Mouse (Mus musculus): ENCODE data around the gene Nprl3. TPM values are rescaled to one million over a fixed set of nuclear protein-coding genes. Genes with fewer than 3 reads are reported as not detected.

The Nprl3 gene
- 82.0 TPM for polyA plus RNA-seq (2017; shearing (Covaris generic))

DNA sequence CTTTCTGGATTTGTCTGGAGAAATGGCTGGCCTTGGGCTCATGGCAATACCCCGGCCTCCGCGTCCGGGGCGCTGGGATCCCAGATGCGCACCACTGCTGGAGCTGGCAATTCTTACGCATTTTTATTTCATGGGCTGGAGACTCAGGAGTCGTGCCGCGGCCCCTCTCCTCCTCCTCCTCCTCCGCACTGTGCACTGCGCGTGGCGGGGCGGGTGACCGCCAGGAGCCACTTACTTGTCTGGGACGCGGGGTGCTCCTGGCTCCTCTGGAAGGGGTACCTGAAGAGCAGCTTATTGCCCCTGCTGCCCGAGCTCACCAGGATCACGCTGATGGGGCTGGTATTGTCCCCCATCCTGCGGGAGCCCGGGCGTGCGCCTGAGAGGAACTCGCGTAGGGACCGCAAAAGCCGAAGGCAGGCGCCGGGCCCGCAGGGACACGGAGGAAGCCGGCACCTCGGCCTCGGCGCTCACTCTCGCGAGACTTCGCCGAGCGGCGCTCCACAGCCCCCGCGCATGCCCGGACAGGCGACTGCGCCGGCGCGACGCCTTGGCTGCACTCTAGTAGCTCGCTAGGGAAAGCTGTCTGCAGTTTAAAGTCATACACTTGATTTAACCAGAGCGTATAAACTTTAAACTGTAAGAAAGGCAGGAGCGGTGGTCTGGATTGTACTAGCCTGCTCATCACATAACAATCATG is at the start of gene Nprl3:
Nprl3 (minus strand) TSS at position 520 of the 697 bp plus-strand sequence.

DNA sequence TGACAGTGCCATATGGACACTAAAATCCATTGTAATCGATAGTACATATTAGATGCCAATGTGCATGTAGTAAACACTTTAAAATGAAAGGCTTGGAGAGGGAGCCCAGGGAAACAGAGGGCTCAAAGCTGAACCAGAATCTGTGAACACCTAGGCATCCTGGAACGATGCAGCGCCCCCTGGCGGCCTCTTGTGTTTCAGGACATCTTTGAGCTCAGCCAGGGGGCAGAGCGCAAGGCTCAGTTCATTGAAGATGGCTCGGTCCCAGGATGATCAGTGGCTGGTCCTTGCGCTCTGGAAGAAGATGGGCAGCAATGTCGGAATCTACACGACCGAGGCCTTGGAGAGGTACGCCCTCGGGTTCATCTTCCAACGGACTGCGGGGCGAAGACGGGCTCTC is 32.4 kb upstream of the Nprl3 start, which contains the start of gene Hbq1a:
Hbq1a (plus strand) TSS at position 205 of the 400 bp plus-strand sequence.

DNA sequence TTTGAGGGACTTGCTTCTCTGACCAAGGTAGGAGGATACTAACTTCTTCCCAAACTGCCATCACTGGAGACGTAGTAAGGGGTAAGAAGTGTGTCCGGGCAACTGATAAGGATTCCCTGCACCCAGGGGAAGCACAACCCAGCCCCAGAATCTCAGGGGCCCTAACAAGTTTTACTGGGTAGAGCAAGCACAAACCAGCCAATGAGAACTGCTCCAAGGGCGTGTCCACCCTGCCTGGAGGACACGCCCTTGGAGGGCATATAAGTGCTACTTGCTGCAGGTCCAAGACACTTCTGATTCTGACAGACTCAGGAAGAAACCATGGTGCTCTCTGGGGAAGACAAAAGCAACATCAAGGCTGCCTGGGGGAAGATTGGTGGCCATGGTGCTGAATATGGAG is 28.7 kb upstream of the Nprl3 start, which contains the start of gene Hba-a2:
Hba-a2 (plus strand) TSS at position 287 of the 400 bp plus-strand sequence.

DNA sequence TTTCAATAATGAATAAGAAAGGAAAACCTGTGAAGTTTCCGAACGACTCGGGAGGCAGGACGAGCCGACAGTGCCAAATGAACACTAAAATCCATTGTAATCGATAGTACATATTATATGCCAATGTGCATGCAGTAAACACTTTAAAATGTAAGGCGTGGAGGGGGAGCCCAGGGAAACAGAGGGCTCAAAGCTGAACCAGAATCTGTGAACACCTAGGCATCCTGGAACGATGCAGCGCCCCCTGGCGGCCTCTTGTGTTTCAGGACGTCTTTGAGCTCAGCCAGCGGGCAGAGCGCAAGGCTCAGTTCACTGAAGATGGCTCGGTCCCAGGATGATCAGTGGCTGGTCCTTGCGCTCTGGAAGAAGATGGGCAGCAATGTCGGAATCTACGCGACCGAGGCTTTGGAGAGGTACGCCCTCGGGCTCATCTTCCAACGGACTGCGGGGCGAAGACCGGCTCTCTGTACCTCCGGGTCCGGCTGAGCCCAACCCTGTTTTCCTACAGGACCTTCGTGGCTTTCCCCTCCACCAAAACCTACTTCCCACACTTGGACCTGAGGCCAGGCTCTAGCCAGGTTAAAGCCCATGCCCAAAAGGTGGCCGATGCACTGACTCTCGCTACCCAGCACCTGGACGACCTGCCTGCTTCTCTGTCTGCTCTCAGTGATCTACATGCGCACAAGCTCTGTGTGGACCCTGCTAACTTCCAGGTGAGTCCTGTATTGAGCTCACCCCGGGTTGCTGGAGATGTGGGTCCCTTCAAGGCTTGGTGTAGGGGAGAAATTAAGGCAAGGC is 19.4 kb upstream of the Nprl3 start, which contains the start of gene Hbq1b:
Hbq1b (plus strand) TSS at position 271 of the 798 bp plus-strand sequence.

DNA sequence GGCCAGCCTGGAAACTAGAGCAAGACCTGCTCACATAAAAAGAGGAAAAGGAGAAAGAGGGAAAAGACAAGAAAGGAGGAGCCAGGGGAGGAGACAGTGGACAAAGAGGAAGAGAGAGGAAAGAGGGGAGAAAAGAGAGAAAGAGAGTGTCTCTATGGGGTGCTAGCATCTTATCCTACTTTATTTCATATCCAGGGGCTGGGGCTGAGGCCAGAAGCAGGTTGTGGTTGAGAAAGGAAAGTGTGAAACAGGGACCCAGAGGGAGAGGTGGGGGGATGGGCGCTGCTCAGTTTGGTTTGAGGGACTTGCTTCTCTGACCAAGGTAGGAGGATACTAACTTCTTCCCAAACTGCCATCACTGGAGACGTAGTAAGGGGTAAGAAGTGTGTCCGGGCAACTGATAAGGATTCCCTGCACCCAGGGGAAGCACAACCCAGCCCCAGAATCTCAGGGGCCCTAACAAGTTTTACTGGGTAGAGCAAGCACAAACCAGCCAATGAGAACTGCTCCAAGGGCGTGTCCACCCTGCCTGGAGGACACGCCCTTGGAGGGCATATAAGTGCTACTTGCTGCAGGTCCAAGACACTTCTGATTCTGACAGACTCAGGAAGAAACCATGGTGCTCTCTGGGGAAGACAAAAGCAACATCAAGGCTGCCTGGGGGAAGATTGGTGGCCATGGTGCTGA is 15.7 kb upstream of the Nprl3 start, which contains the start of gene Hba-a1:
Hba-a1 (plus strand) TSS at position 421 of the 687 bp plus-strand sequence.

DNA sequence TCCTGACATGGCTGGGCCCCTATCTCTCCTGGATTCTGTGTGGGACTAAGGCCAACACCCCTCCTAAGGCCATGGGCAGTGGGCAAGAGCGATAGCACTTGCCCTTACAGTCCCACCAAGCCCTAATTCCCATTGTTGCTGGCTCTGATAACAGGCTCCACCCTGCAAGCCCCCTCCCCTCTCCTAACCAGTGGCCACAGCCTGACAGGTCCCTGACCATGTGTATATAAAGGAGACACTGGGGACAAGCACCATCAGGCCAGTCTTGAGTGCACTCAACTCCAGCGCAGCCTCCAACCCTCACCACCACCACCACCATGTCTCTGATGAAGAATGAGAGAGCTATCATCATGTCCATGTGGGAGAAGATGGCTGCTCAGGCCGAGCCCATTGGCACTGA is 8.8 kb upstream of the Nprl3 start, which contains the start of gene Hba-x:
Hba-x (plus strand) TSS at position 54 of the 400 bp plus-strand sequence.

DNA sequence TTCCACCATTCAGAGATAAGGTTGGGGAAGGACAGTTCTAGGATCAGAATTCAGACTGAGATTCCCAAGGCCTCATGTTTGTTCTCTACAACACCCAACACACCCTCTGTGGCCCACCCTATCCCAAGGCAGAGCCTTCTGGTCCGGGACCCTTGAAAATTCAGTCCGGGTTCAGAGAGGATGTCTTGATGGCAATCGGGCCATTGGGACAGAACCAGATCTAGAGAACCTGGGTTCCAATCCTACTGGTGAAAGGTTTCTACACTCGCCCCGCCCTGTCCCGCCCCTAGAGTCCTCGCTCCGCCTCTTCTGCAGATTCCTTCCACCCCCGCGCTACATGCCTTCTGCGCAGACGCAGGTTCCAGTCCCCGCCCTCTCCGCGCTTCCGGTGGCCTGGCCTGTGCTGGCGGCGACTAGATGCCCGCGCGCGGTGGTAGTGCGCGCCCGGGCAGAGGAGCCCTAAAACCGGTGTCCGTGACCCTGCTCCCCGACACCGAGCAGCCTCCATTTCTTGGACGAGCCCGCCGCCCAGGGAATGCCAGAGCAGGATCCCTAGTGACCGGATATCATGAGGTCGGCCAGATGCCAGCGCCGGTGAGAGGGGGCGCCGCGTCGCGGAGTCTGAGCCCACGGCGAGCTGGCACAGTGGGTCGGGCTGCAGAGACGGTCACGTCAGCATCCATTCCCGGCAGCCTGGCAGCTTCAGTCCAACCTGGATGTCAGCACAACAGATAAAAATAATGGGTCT is 41.2 kb downstream of the Nprl3 start, which contains the start of gene Mpg:
Mpg (plus strand) TSS at position 382 of the 748 bp plus-strand sequence.

DNA sequence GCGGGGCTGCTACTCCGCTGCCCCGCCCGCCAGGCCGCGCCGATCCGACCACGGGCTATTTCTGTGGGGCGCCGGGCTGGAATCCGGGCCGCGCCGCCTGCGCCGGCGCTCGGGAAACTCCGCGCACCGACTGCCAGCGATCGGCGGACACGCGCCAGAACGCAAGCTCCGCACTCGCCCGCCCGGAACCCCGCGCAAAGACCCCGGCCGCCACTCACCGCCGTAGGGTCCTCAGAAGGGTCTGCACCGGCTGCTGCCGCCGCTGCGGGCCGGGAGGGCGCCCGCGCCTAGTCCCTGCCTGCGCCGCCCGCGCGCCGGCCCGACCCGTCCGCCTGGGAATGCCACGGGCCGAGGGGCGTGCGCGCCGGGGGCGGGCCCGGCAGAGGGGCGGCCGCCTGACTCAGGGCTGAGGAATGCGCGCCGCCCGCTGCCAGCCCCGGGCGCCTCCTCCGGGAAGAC is 45.5 kb downstream of the Nprl3 start, which contains the start of gene Rhbdf1:
Rhbdf1 (minus strand) TSS at position 350 of the 459 bp plus-strand sequence.

DNA sequence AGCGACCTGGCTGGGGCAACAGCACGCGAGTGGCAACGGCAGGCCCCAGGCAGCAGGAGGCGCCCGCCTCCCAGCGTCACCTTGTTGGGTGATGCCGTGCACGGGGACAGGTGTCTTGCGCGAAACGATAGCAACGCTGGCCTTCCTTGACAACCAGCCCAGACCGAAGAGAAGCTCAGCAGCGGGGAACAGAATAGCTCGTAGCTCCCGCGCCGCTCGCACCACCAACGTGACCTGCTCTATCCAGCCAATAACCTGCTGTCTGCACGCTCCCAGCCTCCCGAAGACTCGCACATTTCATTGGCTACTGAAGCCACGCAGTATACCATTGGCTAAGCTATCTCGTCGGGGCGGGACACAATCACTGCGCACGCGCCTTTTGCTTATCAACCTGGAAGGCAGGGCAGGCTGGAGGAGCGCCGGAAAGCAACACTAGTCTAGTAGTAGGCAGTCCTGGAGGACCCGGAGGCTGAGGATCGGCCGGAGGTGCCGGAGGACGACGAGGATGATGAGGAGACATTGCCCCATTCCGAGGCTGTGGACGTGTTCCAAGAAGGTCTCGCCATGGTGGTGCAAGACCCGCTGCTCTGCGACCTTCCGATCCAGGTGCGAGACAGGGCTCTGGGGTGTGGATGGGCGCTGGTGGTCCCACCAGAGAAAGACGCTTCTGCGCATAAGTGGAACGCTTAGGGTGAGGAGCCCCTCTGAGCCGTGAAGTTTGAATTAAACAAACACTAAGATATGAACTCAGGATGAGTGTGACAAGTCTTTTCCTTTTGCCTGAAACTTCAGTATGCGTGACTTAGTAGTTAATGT is 62.2 kb downstream of the Nprl3 start, which contains the start of gene Snrnp25:
Snrnp25 (plus strand) TSS at position 358 of the 816 bp plus-strand sequence.

DNA sequence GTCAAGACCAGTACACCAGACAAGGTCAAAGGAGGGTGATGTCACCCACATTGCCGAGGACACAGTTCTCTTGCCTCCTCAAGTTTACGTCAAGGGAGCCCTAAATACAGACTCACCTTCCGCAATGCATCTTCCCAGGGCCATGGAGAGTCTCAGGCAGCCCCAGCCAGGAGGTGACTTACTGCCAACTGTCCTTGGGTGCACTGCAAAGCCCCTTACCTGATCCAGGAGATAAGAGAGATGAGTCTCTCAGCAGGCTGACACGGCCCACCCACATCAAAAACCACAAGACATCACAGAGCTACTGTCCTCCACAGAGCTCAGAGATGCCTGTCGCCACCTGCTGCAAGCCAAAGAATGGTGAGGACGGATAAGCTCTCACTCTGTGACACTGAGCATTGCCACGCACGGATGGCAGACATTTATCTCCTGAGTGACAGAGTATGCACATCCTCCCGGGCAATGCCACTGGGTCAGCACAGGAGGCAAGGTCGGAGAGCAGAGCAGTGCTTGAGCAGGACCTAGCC is 67.4 kb downstream of the Nprl3 start, which contains the start of gene Il9r:
Il9r (minus strand) TSS at position 205 of the 527 bp plus-strand sequence.

Other genes starting within 250 kb of the Nprl3 start
- gene Il9r, start 67.4 kb downstream of the Nprl3 start, polyA plus RNA-seq (2017; shearing (Covaris generic)), result 16.3 TPM
- 55.7 TPM for gene Snrnp25, start 62.3 kb downstream of the Nprl3 start, polyA plus RNA-seq (2017; shearing (Covaris generic))
- gene Rhbdf1, start 45.4 kb downstream of the Nprl3 start, polyA plus RNA-seq (2017; shearing (Covaris generic)), result 0.58 TPM
- 41.0 TPM for gene Mpg, start 41.2 kb downstream of the Nprl3 start, polyA plus RNA-seq (2017; shearing (Covaris generic))
- gene Hba-x, start 8.7 kb upstream of the Nprl3 start, polyA plus RNA-seq (2017; shearing (Covaris generic)), result not detected
- gene Hba-a1, start 15.8 kb upstream of the Nprl3 start, polyA plus RNA-seq (2017; shearing (Covaris generic)), result 55.9 TPM
- not detected for gene Hbq1b, start 19.3 kb upstream of the Nprl3 start, polyA plus RNA-seq (2017; shearing (Covaris generic))
- gene Hba-a2, start 28.8 kb upstream of the Nprl3 start, polyA plus RNA-seq (2017; shearing (Covaris generic)), result 81.6 TPM
- not detected for gene Hbq1a, start 32.4 kb upstream of the Nprl3 start, polyA plus RNA-seq (2017; shearing (Covaris generic))
- gene Sh3pxd2b, start 80.1 kb upstream of the Nprl3 start, polyA plus RNA-seq (2017; shearing (Covaris generic)), result not detected
- 2.5 TPM for gene Ubtd2, start 187.7 kb upstream of the Nprl3 start, polyA plus RNA-seq (2017; shearing (Covaris generic))

Data from CD4-positive, CD25-positive, alpha-beta regulatory T cell, adult 9 weeks (primary cell).